Mouse (Mus musculus) heart, postnatal 14 days (tissue): ENCODE measurements around the gene Whamm. TPM values are rescaled to one million over a fixed set of nuclear protein-coding genes. Genes with fewer than 3 reads are reported as not detected.

Source experiments
- total RNA-seq, 2 experiments: library from RNA; stranded (reverse); gene quantifications; 2 replicates each; pipeline ENCODE4 v1.2.3; 2021

Gene Whamm
- total RNA-seq, 2 experiments from 2014 or later, result 8.6 to 9.1 TPM

Other genes with a start within 250 kb of the Whamm start
- gene Rps17, start 226.0 kb upstream of the Whamm start, total RNA-seq, result 100 to 1,000 TPM; 818 to 856 TPM
- 1 to 10 TPM; 7.0 to 8.4 TPM for gene Cpeb1, start 115.8 kb upstream of the Whamm start, total RNA-seq
- not detected for gene Ap3b2, start 77.3 kb upstream of the Whamm start, total RNA-seq
- gene BC048679, start 73.0 kb upstream of the Whamm start, total RNA-seq, result not detected
- 100 to 1,000 TPM; 241 to 254 TPM for gene Fsd2, start 4.3 kb upstream of the Whamm start, total RNA-seq
- 10 to 100 TPM; 69.7 to 70.8 TPM for gene Homer2, start 136.3 kb downstream of the Whamm start, total RNA-seq
- 10 to 100 TPM; 28.8 to 30.3 TPM for gene Ramac, start 191.7 kb downstream of the Whamm start, total RNA-seq
- 10 to 100 TPM; 22.5 to 23.1 TPM for gene 3110040N11Rik, start 218.2 kb downstream of the Whamm start, total RNA-seq